Mouse (Mus musculus): ENCODE data around the gene Lamc2. TPM values are rescaled to one million over a fixed set of nuclear protein-coding genes. Genes with fewer than 3 reads are reported as not detected.

The Lamc2 gene
- polyA plus RNA-seq, 2 experiments: 4.9 to 10.6 TPM

DNA sequence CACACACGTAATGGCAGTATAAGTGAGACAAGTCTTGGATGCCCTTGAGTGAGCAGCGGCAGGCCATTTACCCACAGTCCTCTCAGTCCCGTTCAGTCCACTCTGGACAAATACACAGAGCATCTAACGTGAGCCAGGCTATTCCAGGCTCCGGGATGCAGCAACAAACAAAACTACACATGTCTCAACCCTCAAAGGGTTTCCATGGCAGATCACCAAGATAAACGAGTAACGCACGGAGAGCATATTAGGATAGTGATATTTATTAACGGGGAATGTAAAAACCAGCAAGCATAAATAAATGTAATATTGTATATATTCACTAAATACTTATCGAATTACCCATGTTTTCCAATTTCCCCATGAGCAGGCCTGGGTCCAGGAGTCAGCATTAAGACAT lies 15.2 kb downstream of the Lamc2 start:
- 74% methylated on average over 10 of the region's 10 CpGs for WGBS

GRCm38 (mm10) chr1:153168293-153168692 lies 18.0 kb downstream of the Lamc2 start:
- Histone ChIP-seq H3K4me2 (replicated peaks; ENCODE audit: low read depth, low read length, severe bottlenecking) (no peak overlapping the region), H3K4me1 (ENCODE audit: control insufficient read depth, insufficient read depth, low read length) (peaks cover 11% of the 10 kb centered on the region), H3K4me3 (replicated peaks; ENCODE audit: low read length) (no peak overlapping the region), H3K27me3 (ENCODE audit: control insufficient read depth, insufficient read depth, low read length) (no peaks in the 10 kb centered on the region), H3K9ac (ENCODE audit: low read depth, low read length, severe bottlenecking) (no peak overlapping the region), H3K27ac (replicated peaks; ENCODE audit: low read depth, low read length) (no peak overlapping the region), H3K36me3 (ENCODE audit: control insufficient read depth, insufficient read depth, low read length) (no peaks in the 10 kb centered on the region), H3K9me3 (ENCODE audit: control insufficient read depth, low read length) (no peaks in the 10 kb centered on the region)
- TF ChIP-seq POLR2A (IDR thresholded peaks at IDR 0.05; ENCODE audit: borderline replicate concordance, extremely low read depth, insufficient read depth, insufficient read length): no peak
- DNase-seq (ENCODE audit: low spot score): peak; percentile 14
- no peak for ATAC-seq (ENCODE audit: low FRiP score, low read depth)
- 73% methylated on average over 5 of the region's 5 CpGs for WGBS

More for the DNA sequence above, 15.2 kb downstream of the Lamc2 start:
- H3K36me3 ChIP-seq (ENCODE audit: control insufficient read depth, insufficient read depth, low read length): no peaks in the 10 kb centered on the region
- no peaks in the 10 kb centered on the region for H3K27me3 ChIP-seq (ENCODE audit: control insufficient read depth, insufficient read depth, low read length)
- TF ChIP-seq POLR2A (IDR thresholded peaks at IDR 0.05; ENCODE audit: borderline replicate concordance, extremely low read depth, insufficient read depth, insufficient read length): no peak
- ATAC-seq (ENCODE audit: low FRiP score, low read depth) (no peak), DNase-seq (ENCODE audit: low spot score) (no peak)
- no peaks in the 10 kb centered on the region for H3K9me3 ChIP-seq (ENCODE audit: control insufficient read depth, low read length)
- H3K4me3 ChIP-seq (replicated peaks; ENCODE audit: low read length): no peak overlapping the region
- no peak overlapping the region for H3K27ac ChIP-seq (replicated peaks; ENCODE audit: low read depth, low read length)
- no peak overlapping the region for H3K9ac ChIP-seq (ENCODE audit: low read depth, low read length, severe bottlenecking)
- H3K4me1 ChIP-seq (ENCODE audit: control insufficient read depth, insufficient read depth, low read length): peaks cover 18% of the 10 kb centered on the region
- H3K4me2 ChIP-seq (replicated peaks; ENCODE audit: low read depth, low read length, severe bottlenecking): no peak overlapping the region

- Histone ChIP-seq H3K27me3 (ENCODE audit: control insufficient read depth, insufficient read depth, low read length) (no peaks in the 10 kb centered on the region), H3K9ac (ENCODE audit: low read depth, low read length, severe bottlenecking) (no peak overlapping the region), H3K4me2 (replicated peaks; ENCODE audit: low read depth, low read length, severe bottlenecking) (no peak overlapping the region), H3K27ac (replicated peaks; ENCODE audit: low read depth, low read length) (no peak overlapping the region), H3K9me3 (ENCODE audit: control insufficient read depth, low read length) (no peaks in the 10 kb centered on the region), H3K4me3 (replicated peaks; ENCODE audit: low read length) (no peak overlapping the region), H3K4me1 (ENCODE audit: control insufficient read depth, insufficient read depth, low read length) (no peaks in the 10 kb centered on the region), H3K36me3 (ENCODE audit: control insufficient read depth, insufficient read depth, low read length) (no peaks in the 10 kb centered on the region)
- no peak for DNase-seq (ENCODE audit: low spot score)
- WGBS: 42% methylated on average over 3 of the region's 3 CpGs
- ATAC-seq (ENCODE audit: low FRiP score, low read depth): no peak
- TF ChIP-seq POLR2A (IDR thresholded peaks at IDR 0.05; ENCODE audit: borderline replicate concordance, extremely low read depth, insufficient read depth, insufficient read length): no peak
Observed at GRCm38 (mm10) chr1:153163831-153164230, 22.4 kb downstream of the Lamc2 start.

- Histone ChIP-seq H3K4me2 (replicated peaks; ENCODE audit: low read depth, low read length, severe bottlenecking) (no peak overlapping the region), H3K4me1 (ENCODE audit: control insufficient read depth, insufficient read depth, low read length) (0 out of 2 replicates have a peak, but pooled peaks cover 3% of the 10 kb centered on the region), H3K27ac (replicated peaks; ENCODE audit: low read depth, low read length) (no peak overlapping the region), H3K36me3 (ENCODE audit: control insufficient read depth, insufficient read depth, low read length) (no peaks in the 10 kb centered on the region), H3K4me3 (replicated peaks; ENCODE audit: low read length) (no peak overlapping the region), H3K9me3 (ENCODE audit: control insufficient read depth, low read length) (no peaks in the 10 kb centered on the region), H3K27me3 (ENCODE audit: control insufficient read depth, insufficient read depth, low read length) (no peaks in the 10 kb centered on the region), H3K9ac (ENCODE audit: low read depth, low read length, severe bottlenecking) (no peak overlapping the region)
- WGBS: 79% methylated on average over 4 of the region's 4 CpGs
- TF ChIP-seq POLR2A (IDR thresholded peaks at IDR 0.05; ENCODE audit: borderline replicate concordance, extremely low read depth, insufficient read depth, insufficient read length): no peak
- ATAC-seq (ENCODE audit: low FRiP score, low read depth) (no peak), DNase-seq (ENCODE audit: low spot score) (no peak)
Observed at GRCm38 (mm10) chr1:153159137-153159536, 27.1 kb downstream of the Lamc2 start.

DNA sequence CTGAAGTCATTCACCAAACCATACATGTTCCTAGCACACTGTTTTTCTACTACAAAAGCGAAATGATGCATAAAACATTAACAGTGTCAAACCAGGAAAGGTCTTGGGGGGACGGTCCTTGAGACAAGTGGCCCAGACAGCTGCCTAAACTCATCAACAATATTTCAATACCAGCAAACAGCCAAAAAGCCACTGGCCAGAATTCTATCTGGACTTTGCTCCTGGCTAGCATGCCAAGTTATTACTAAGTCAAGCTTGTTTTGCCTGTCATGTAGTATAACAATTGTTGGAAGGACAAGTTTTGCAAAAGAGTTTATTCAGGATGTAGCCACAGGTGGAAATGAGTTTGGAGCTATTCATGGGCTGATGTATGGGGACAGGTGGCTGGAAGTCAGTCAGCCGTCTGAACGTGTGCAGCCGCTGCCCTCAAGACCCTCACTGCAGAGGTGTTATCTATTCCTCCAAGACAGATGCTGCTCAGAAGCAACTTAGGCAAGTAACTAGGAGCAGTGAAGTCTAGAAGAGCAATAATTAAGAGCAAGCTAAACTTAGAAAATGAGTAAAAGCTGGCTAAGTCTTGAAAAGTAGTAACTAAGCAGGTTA lies 29.1 kb downstream of the Lamc2 start:
- 0 out of 2 replicates have a peak, but pooled peaks cover 3% of the 10 kb centered on the region for H3K4me1 ChIP-seq (ENCODE audit: control insufficient read depth, insufficient read depth, low read length)
- WGBS: 69% methylated on average over 5 of the region's 5 CpGs
- DNase-seq (ENCODE audit: low spot score) (no peak), ATAC-seq (ENCODE audit: low FRiP score, low read depth) (no peak)
- no peaks in the 10 kb centered on the region for H3K9me3 ChIP-seq (ENCODE audit: control insufficient read depth, low read length)
- H3K36me3 ChIP-seq (ENCODE audit: control insufficient read depth, insufficient read depth, low read length): no peaks in the 10 kb centered on the region
- no peak overlapping the region for H3K27ac ChIP-seq (replicated peaks; ENCODE audit: low read depth, low read length)
- no peak overlapping the region for H3K4me2 ChIP-seq (replicated peaks; ENCODE audit: low read depth, low read length, severe bottlenecking)
- no peak overlapping the region for H3K9ac ChIP-seq (ENCODE audit: low read depth, low read length, severe bottlenecking)
- H3K4me3 ChIP-seq (replicated peaks; ENCODE audit: low read length): no peak overlapping the region
- H3K27me3 ChIP-seq (ENCODE audit: control insufficient read depth, insufficient read depth, low read length): no peaks in the 10 kb centered on the region
- TF ChIP-seq POLR2A (IDR thresholded peaks at IDR 0.05; ENCODE audit: borderline replicate concordance, extremely low read depth, insufficient read depth, insufficient read length): no peak

Data from limb, embryonic 14.5 days (tissue).